Mouse (Mus musculus) myocyte (in vitro differentiated cells): ENCODE results near the gene Cd300lb.

ENCODE experiments used
- CEBPB ChIP-seq: IDR thresholded peaks from 2 replicates; pipeline ENCODE4 v1.6.1; 2011; ENCODE audit warnings: mild to moderate bottlenecking, moderate library complexity; ENCODE audit not compliant: poor library complexity, insufficient read depth, severe bottlenecking
- MAX ChIP-seq: IDR thresholded peaks from one replicate; pipeline ENCODE4 v1.6.1; 2011; ENCODE audit warnings: low read depth, mild to moderate bottlenecking, control low read depth
- MYOD1 ChIP-seq, 3 experiments: IDR thresholded peaks; one replicate each; pipeline ENCODE4 v1.6.1; 2011; ENCODE audit warnings: control low read depth in 2 of 3, low read depth in 2 of 3, mild to moderate bottlenecking in 2 of 3, moderate library complexity in 1 of 3; ENCODE audit not compliant: insufficient read length in 2 of 3, control insufficient read depth in 1 of 3
- MYOG ChIP-seq, 3 experiments: IDR thresholded peaks; one replicate each; pipeline ENCODE4 v1.6.1; 2011; ENCODE audit warnings: control low read depth in 2 of 3, low read depth in 2 of 3, mild to moderate bottlenecking in 2 of 3; ENCODE audit not compliant: insufficient read length in 2 of 3, control insufficient read depth in 1 of 3, insufficient read depth in 1 of 3
- POLR2A ChIP-seq: IDR thresholded peaks from one replicate; pipeline ENCODE4 v1.6.1; 2011; ENCODE audit warnings: low read depth, mild to moderate bottlenecking, control low read depth, moderate library complexity; ENCODE audit not compliant: insufficient read length
- POLR2AphosphoS2 ChIP-seq: IDR thresholded peaks from one replicate; pipeline ENCODE4 v1.6.1; 2011; ENCODE audit warnings: low read depth, control low read depth; ENCODE audit not compliant: insufficient read length
- REST ChIP-seq: IDR thresholded peaks from one replicate; pipeline ENCODE4 v1.6.1; 2011; ENCODE audit warnings: mild to moderate bottlenecking, control low read depth, moderate library complexity; ENCODE audit not compliant: insufficient read depth, insufficient read length
- TCF12 ChIP-seq: IDR thresholded peaks from one replicate; pipeline ENCODE4 v1.6.1; 2011; ENCODE audit warnings: mild to moderate bottlenecking, control low read depth; ENCODE audit not compliant: poor library complexity, insufficient read depth, severe bottlenecking
- USF1 ChIP-seq: IDR thresholded peaks from one replicate; pipeline ENCODE4 v1.6.1; 2011; ENCODE audit warnings: low read depth, mild to moderate bottlenecking, control low read depth, moderate library complexity

- no peak for TF ChIP-seq REST
- no peak for TF ChIP-seq TCF12
- TF ChIP-seq MYOD1 (IDR thresholded peaks at IDR 0.05; ENCODE audit: control insufficient read depth in 1 of 3, insufficient read length in 2 of 3, low read depth in 2 of 3), result no peak
- TF ChIP-seq POLR2A, result no peak
- TF ChIP-seq MAX, result no peak
- TF ChIP-seq USF1, result no peak
- no peak for TF ChIP-seq POLR2AphosphoS2
- no peak for TF ChIP-seq CEBPB
- TF ChIP-seq MYOG (IDR thresholded peaks at IDR 0.05; ENCODE audit: control insufficient read depth in 1 of 3, insufficient read depth in 1 of 3, insufficient read length in 2 of 3, low read depth in 2 of 3), result no peak
Observed at GRCm38 (mm10) chr11:114880185-114880584, 54.0 kb downstream of the Cd300lb start.
